Mouse (Mus musculus): ENCODE measurements around the gene Plxna4. TPM values are rescaled to one million over a fixed set of nuclear protein-coding genes. Genes with fewer than 3 reads are reported as not detected.

The Plxna4 gene
- polyA plus RNA-seq, 1 experiment, result not detected

- no peak for TF ChIP-seq GATA1 (IDR thresholded peaks at IDR 0.05; ENCODE audit: low read length)
These were observed 408.0 kb downstream of the Plxna4 start for GRCm38 (mm10) chr6:32180012-32180358.

GRCm38 (mm10) chr6:32179346-32180011, 408.5 kb downstream of the Plxna4 start:
- TF ChIP-seq GATA1 (IDR thresholded peaks at IDR 0.05; ENCODE audit: low read length), result no peak

- no peak for TF ChIP-seq GATA1 (IDR thresholded peaks at IDR 0.05; ENCODE audit: low read length)
These were observed 410.1 kb downstream of the Plxna4 start for GRCm38 (mm10) chr6:32177905-32178304.

- no peak for TF ChIP-seq GATA1 (IDR thresholded peaks at IDR 0.05; ENCODE audit: low read length)
These were observed 420.3 kb downstream of the Plxna4 start for GRCm38 (mm10) chr6:32167725-32168124.

GRCm38 (mm10) chr6:32160370-32160769, 427.6 kb downstream of the Plxna4 start:
- TF ChIP-seq GATA1 (IDR thresholded peaks at IDR 0.05; ENCODE audit: low read length), result no peak

GRCm38 (mm10) chr6:32159931-32160330, 428.1 kb downstream of the Plxna4 start:
- no peak for TF ChIP-seq GATA1 (IDR thresholded peaks at IDR 0.05; ENCODE audit: low read length)

- no peak for TF ChIP-seq GATA1 (IDR thresholded peaks at IDR 0.05; ENCODE audit: low read length)
These were observed 429.6 kb downstream of the Plxna4 start for GRCm38 (mm10) chr6:32158347-32158746.

GRCm38 (mm10) chr6:32153170-32153569, 434.8 kb downstream of the Plxna4 start:
- TF ChIP-seq GATA1 (IDR thresholded peaks at IDR 0.05; ENCODE audit: low read length), result no peak

GRCm38 (mm10) chr6:32150836-32151235, 437.2 kb downstream of the Plxna4 start:
- no peak for TF ChIP-seq GATA1 (IDR thresholded peaks at IDR 0.05; ENCODE audit: low read length)

GRCm38 (mm10) chr6:32144771-32145170, 443.2 kb downstream of the Plxna4 start:
- TF ChIP-seq GATA1 (IDR thresholded peaks at IDR 0.05; ENCODE audit: low read length), result no peak

GRCm38 (mm10) chr6:32139537-32139936, 448.5 kb downstream of the Plxna4 start:
- no peak for TF ChIP-seq GATA1 (IDR thresholded peaks at IDR 0.05; ENCODE audit: low read length)

- TF ChIP-seq GATA1 (IDR thresholded peaks at IDR 0.05; ENCODE audit: low read length), result no peak
These were observed 461.1 kb downstream of the Plxna4 start for GRCm38 (mm10) chr6:32126914-32127313.

- TF ChIP-seq GATA1 (IDR thresholded peaks at IDR 0.05; ENCODE audit: low read length), result no peak
These were observed 465.3 kb downstream of the Plxna4 start for GRCm38 (mm10) chr6:32122584-32123265.

- TF ChIP-seq GATA1 (IDR thresholded peaks at IDR 0.05; ENCODE audit: low read length), result no peak
These were observed 467.1 kb downstream of the Plxna4 start for GRCm38 (mm10) chr6:32120931-32121330.

GRCm38 (mm10) chr6:32109207-32109606, 478.8 kb downstream of the Plxna4 start:
- TF ChIP-seq GATA1 (IDR thresholded peaks at IDR 0.05; ENCODE audit: low read length), result no peak

- TF ChIP-seq GATA1 (IDR thresholded peaks at IDR 0.05; ENCODE audit: low read length), result no peak
These were observed 482.3 kb downstream of the Plxna4 start for GRCm38 (mm10) chr6:32105547-32106275.

Data from G1E-ER4 (cell line).